Mouse (Mus musculus): ENCODE measurements at regions not wholly inside any gene's neighbourhood (a gene's known extent, or its start where the extent isn't known, plus 50 kb on each side); places are given as distances from the start of the nearest gene placed in this dataset.

- 55% methylated on average over 9 of the region's 9 CpGs for WGBS
- no peak overlapping the region for H3K4me3 ChIP-seq
- no peak overlapping the region for H3K4me2 ChIP-seq
- no peaks in the 10 kb centered on the region for H3K27me3 ChIP-seq
- 0 out of 2 replicates have a peak, but pooled peaks have one; percentile 64 for ATAC-seq (ENCODE audit: insufficient number of reproducible peaks, insufficient read depth, low FRiP score, low TSS enrichment, low read depth)
- H3K4me1 ChIP-seq: peaks cover 12% of the 10 kb centered on the region; the same call in 1 of the 2 replicates
- H3K27ac ChIP-seq: peak overlapping the region; percentile 71
- no peaks in the 10 kb centered on the region for H3K9me3 ChIP-seq
- no peak overlapping the region for H3K9ac ChIP-seq
- no peaks in the 10 kb centered on the region for H3K36me3 ChIP-seq
These were observed 116.9 kb downstream of the Wif1 start for GRCm38 (mm10) chr10:121150668-121151067.

GRCm38 (mm10) chr10:121153625-121154024, 119.9 kb downstream of the Wif1 start:
- ATAC-seq (ENCODE audit: insufficient number of reproducible peaks, insufficient read depth, low FRiP score, low TSS enrichment, low read depth): no peak
- Histone ChIP-seq H3K9me3 (no peaks in the 10 kb centered on the region), H3K9ac (no peak overlapping the region), H3K27me3 (no peaks in the 10 kb centered on the region), H3K27ac (no peak overlapping the region; the same call in 1 of the 2 replicates), H3K4me2 (no peak overlapping the region), H3K4me1 (peaks cover 12% of the 10 kb centered on the region; the same call in 1 of the 2 replicates), H3K4me3 (no peak overlapping the region), H3K36me3 (no peaks in the 10 kb centered on the region)
- WGBS: 58% methylated on average over 4 of the region's 4 CpGs

GRCm38 (mm10) chr10:121160499-121160898, 126.7 kb downstream of the Wif1 start:
- H3K27me3 ChIP-seq: no peaks in the 10 kb centered on the region
- no peak overlapping the region for H3K9ac ChIP-seq
- no peak overlapping the region for H3K4me3 ChIP-seq
- peaks cover 6% of the 10 kb centered on the region; the same call in 1 of the 2 replicates for H3K9me3 ChIP-seq
- WGBS: 28% methylated on average over 7 of the region's 7 CpGs
- ATAC-seq (ENCODE audit: insufficient number of reproducible peaks, insufficient read depth, low FRiP score, low TSS enrichment, low read depth): no peak
- peak overlapping the region; percentile 5; the same call in 1 of the 2 replicates for H3K4me2 ChIP-seq
- H3K4me1 ChIP-seq: peaks cover 23% of the 10 kb centered on the region
- H3K27ac ChIP-seq: 0 out of 2 replicates have a peak overlapping the region, but pooled peaks have one; percentile 33
- H3K36me3 ChIP-seq: no peaks in the 10 kb centered on the region

- 71% methylated on average over 11 of the region's 11 CpGs for WGBS
- H3K27ac ChIP-seq: 0 out of 2 replicates have a peak overlapping the region, but pooled peaks have one; percentile 33
These were observed 127.4 kb downstream of the Wif1 start for GRCm38 (mm10) chr10:121161201-121161600.

GRCm38 (mm10) chr10:121174022-121174421, 140.3 kb downstream of the Wif1 start:
- WGBS: 86% methylated on average over 9 of the region's 9 CpGs
- H3K9ac ChIP-seq: no peak overlapping the region

More at GRCm38 (mm10) chr10:121161201-121161600, 127.4 kb downstream of the Wif1 start:
- Histone ChIP-seq H3K4me1 (peaks cover 23% of the 10 kb centered on the region), H3K36me3 (no peaks in the 10 kb centered on the region), H3K4me3 (no peak overlapping the region), H3K27me3 (no peaks in the 10 kb centered on the region), H3K9ac (no peak overlapping the region), H3K4me2 (no peak overlapping the region), H3K9me3 (peaks cover 6% of the 10 kb centered on the region; the same call in 1 of the 2 replicates)
- no peak for ATAC-seq (ENCODE audit: insufficient number of reproducible peaks, insufficient read depth, low FRiP score, low TSS enrichment, low read depth)

GRCm38 (mm10) chr10:121189139-121189538, 155.4 kb downstream of the Wif1 start:
- WGBS: 66% methylated on average over 7 of the region's 7 CpGs
- Histone ChIP-seq H3K4me3 (no peak overlapping the region), H3K9me3 (0 out of 2 replicates have a peak, but pooled peaks cover 4% of the 10 kb centered on the region), H3K9ac (no peak overlapping the region), H3K4me2 (no peak overlapping the region), H3K27me3 (no peaks in the 10 kb centered on the region), H3K4me1 (peaks cover 5% of the 10 kb centered on the region; the same call in 1 of the 2 replicates), H3K27ac (no peak overlapping the region), H3K36me3 (no peaks in the 10 kb centered on the region)
- no peak for ATAC-seq (ENCODE audit: insufficient number of reproducible peaks, insufficient read depth, low FRiP score, low TSS enrichment, low read depth)

More at GRCm38 (mm10) chr10:121174022-121174421, 140.3 kb downstream of the Wif1 start:
- ATAC-seq (ENCODE audit: insufficient number of reproducible peaks, insufficient read depth, low FRiP score, low TSS enrichment, low read depth): no peak
- Histone ChIP-seq H3K9me3 (no peaks in the 10 kb centered on the region), H3K27ac (no peak overlapping the region), H3K36me3 (no peaks in the 10 kb centered on the region), H3K4me1 (peaks cover 8% of the 10 kb centered on the region), H3K27me3 (no peaks in the 10 kb centered on the region), H3K4me3 (no peak overlapping the region), H3K4me2 (no peak overlapping the region)

GRCm38 (mm10) chr10:121199236-121199635, 151.8 kb downstream of the Tbc1d30 start:
- Histone ChIP-seq H3K9ac (no peak overlapping the region), H3K27ac (no peak overlapping the region), H3K4me2 (no peak overlapping the region), H3K4me3 (no peak overlapping the region), H3K36me3 (no peaks in the 10 kb centered on the region), H3K4me1 (no peaks in the 10 kb centered on the region), H3K27me3 (no peaks in the 10 kb centered on the region), H3K9me3 (no peaks in the 10 kb centered on the region)
- no peak for ATAC-seq (ENCODE audit: insufficient number of reproducible peaks, insufficient read depth, low FRiP score, low TSS enrichment, low read depth)
- WGBS: 76% methylated on average over 2 of the region's 2 CpGs

GRCm38 (mm10) chr10:121202531-121202930, 148.5 kb downstream of the Tbc1d30 start:
- Histone ChIP-seq H3K27ac (no peak overlapping the region), H3K4me1 (peaks cover 11% of the 10 kb centered on the region), H3K4me3 (no peak overlapping the region), H3K36me3 (no peaks in the 10 kb centered on the region), H3K27me3 (no peaks in the 10 kb centered on the region), H3K9me3 (no peaks in the 10 kb centered on the region), H3K9ac (no peak overlapping the region), H3K4me2 (no peak overlapping the region)
- 92% methylated on average over 7 of the region's 7 CpGs for WGBS
- no peak for ATAC-seq (ENCODE audit: insufficient number of reproducible peaks, insufficient read depth, low FRiP score, low TSS enrichment, low read depth)

- Histone ChIP-seq H3K36me3 (no peaks in the 10 kb centered on the region), H3K4me3 (no peak overlapping the region), H3K4me2 (no peak overlapping the region), H3K27me3 (no peaks in the 10 kb centered on the region), H3K27ac (peak overlapping the region; percentile 72), H3K9me3 (no peaks in the 10 kb centered on the region), H3K4me1 (peaks cover 11% of the 10 kb centered on the region), H3K9ac (no peak overlapping the region)
- 75% methylated on average over 11 of the region's 11 CpGs for WGBS
- no peak for ATAC-seq (ENCODE audit: insufficient number of reproducible peaks, insufficient read depth, low FRiP score, low TSS enrichment, low read depth)
These were observed 145.5 kb downstream of the Tbc1d30 start for GRCm38 (mm10) chr10:121205551-121205950.

GRCm38 (mm10) chr10:121206002-121206742, 144.9 kb downstream of the Tbc1d30 start:
- H3K27me3 ChIP-seq: no peaks in the 10 kb centered on the region
- H3K4me3 ChIP-seq: no peak overlapping the region
- H3K4me1 ChIP-seq: peaks cover 11% of the 10 kb centered on the region
- peak overlapping the region; percentile 24 for H3K4me2 ChIP-seq
- no peak overlapping the region for H3K9ac ChIP-seq
- no peaks in the 10 kb centered on the region for H3K9me3 ChIP-seq
- peak; percentile 43; the same call in 1 of the 2 replicates for ATAC-seq (ENCODE audit: insufficient number of reproducible peaks, insufficient read depth, low FRiP score, low TSS enrichment, low read depth)
- peak overlapping the region; percentile 72 for H3K27ac ChIP-seq
- WGBS: 19% methylated on average over 15 of the region's 15 CpGs
- no peaks in the 10 kb centered on the region for H3K36me3 ChIP-seq

GRCm38 (mm10) chr10:121206743-121207039, 144.4 kb downstream of the Tbc1d30 start:
- H3K4me2 ChIP-seq: peak overlapping the region; percentile 24

More at GRCm38 (mm10) chr10:121206743-121207039, 144.4 kb downstream of the Tbc1d30 start:
- no peak overlapping the region for H3K9ac ChIP-seq
- peak overlapping the region; percentile 72 for H3K27ac ChIP-seq
- H3K4me3 ChIP-seq: no peak overlapping the region
- no peaks in the 10 kb centered on the region for H3K9me3 ChIP-seq
- no peaks in the 10 kb centered on the region for H3K27me3 ChIP-seq
- no peaks in the 10 kb centered on the region for H3K36me3 ChIP-seq
- peaks cover 11% of the 10 kb centered on the region for H3K4me1 ChIP-seq
- 61% methylated on average over 3 of the region's 3 CpGs for WGBS
- ATAC-seq (ENCODE audit: insufficient number of reproducible peaks, insufficient read depth, low FRiP score, low TSS enrichment, low read depth): no peak
